Mouse (Mus musculus): ENCODE results near the gene B4galt1.

DNA sequence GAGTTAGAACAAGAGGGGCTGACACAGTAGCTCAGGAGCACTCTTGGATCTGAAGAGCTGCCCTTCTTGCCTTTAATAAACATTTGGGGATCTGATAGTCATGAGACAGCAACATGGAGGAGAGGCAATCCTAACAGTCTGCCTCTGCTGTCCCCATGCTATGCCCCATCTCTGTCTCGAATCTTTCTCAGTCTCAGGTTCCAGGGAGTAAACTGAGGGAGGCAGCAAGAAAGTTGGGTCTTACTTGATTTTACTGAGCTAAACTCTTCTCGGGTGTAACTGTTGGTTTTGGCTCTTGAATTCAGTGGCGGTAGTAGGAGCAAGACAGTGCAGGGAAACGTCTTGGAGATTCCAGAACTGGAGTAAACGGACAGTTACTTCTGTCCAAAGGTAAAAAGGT lies 18.9 kb downstream of the B4galt1 start:
- no peak for TF ChIP-seq CTCF (IDR thresholded peaks at IDR 0.05; ENCODE audit: borderline replicate concordance, insufficient read depth, low read depth, low read length)
- no peak for TF ChIP-seq POLR2A (IDR thresholded peaks at IDR 0.05; ENCODE audit: borderline replicate concordance, insufficient read depth, low read length)
